ENCODE assay signal across 12 mouse cellular contexts in genomic region chr6:88811396-88811795, GRCm38 (mm10). TPM values are rescaled to one million over a fixed set of nuclear protein-coding genes. Genes with fewer than 3 reads are reported as not detected.
DNase-seq lines count a peak whose midpoint lies in the region; ATAC-seq lines count a peak whose summit lies in the region.
"Had no signal": no experiment of that assay in that cellular context is flagged by ENCODE, and none has a peak within 500 bp of the region (broad histone marks: within the 10 kb centered on the region; RNA-seq: fewer than 3 reads in every experiment).

No protein-coding gene starts in this region.

- H3K9ac ChIP-seq in heart, embryonic 13.5 days = no peak overlapping the region
- no peak overlapping the region for H3K9ac ChIP-seq in liver, embryonic 16.5 days (ENCODE audit: low read depth, low read length)
- no peak overlapping the region for H3K9ac ChIP-seq in liver, embryonic 12.5 days
- H3K9ac ChIP-seq in intestine, embryonic 16.5 days (ENCODE audit: low read depth, low read length) = peak overlapping the region; percentile 0; the same call in 1 of the 2 replicates
- H3K9ac ChIP-seq: forebrain, postnatal 0 days; heart, embryonic 15.5 days had no signal

- H3K36me3 ChIP-seq in heart, embryonic 13.5 days = no peaks in the 10 kb centered on the region
- H3K36me3 ChIP-seq in liver, embryonic 16.5 days (ENCODE audit: control insufficient read depth, insufficient read depth) = peaks cover 24% of the 10 kb centered on the region
- peaks cover 43% of the 10 kb centered on the region for H3K36me3 ChIP-seq in liver, embryonic 12.5 days
- H3K36me3 ChIP-seq in intestine, embryonic 16.5 days (ENCODE audit: control insufficient read depth, insufficient read depth, low read length) = no peaks in the 10 kb centered on the region
- H3K36me3 ChIP-seq: heart, embryonic 15.5 days had no signal

- 0 out of 2 replicates have a peak overlapping the region, but pooled peaks have one; percentile 20 for H3K27ac ChIP-seq in heart, embryonic 13.5 days (replicated peaks)
- H3K27ac ChIP-seq in liver, embryonic 16.5 days (ENCODE audit: low read length) = no peak overlapping the region
- H3K27ac ChIP-seq in liver, embryonic 12.5 days = no peak overlapping the region
- H3K27ac ChIP-seq in intestine, embryonic 16.5 days (ENCODE audit: low read length) = no peak overlapping the region

- no peak overlapping the region for H3K4me3 ChIP-seq in heart, embryonic 13.5 days
- H3K4me3 ChIP-seq in liver, embryonic 16.5 days (ENCODE audit: low read depth, low read length) = no peak overlapping the region
- H3K4me3 ChIP-seq in liver, embryonic 12.5 days = no peak overlapping the region
- no peak overlapping the region for H3K4me3 ChIP-seq in intestine, embryonic 16.5 days (ENCODE audit: low read length)
- H3K4me3 ChIP-seq: heart, embryonic 15.5 days had no signal

- peaks cover 26% of the 10 kb centered on the region for H3K4me1 ChIP-seq in heart, embryonic 13.5 days
- peaks cover 4% of the 10 kb centered on the region for H3K4me1 ChIP-seq in liver, embryonic 16.5 days (ENCODE audit: control insufficient read depth, low read depth, low read length)
- H3K4me1 ChIP-seq in liver, embryonic 12.5 days = peaks cover 47% of the 10 kb centered on the region
- peaks cover 13% of the 10 kb centered on the region for H3K4me1 ChIP-seq in intestine, embryonic 16.5 days (ENCODE audit: control insufficient read depth, insufficient read depth, low read length)

- H3K4me2 ChIP-seq in heart, embryonic 13.5 days = no peak overlapping the region
- no peak overlapping the region for H3K4me2 ChIP-seq in liver, embryonic 16.5 days (ENCODE audit: low read depth, low read length)
- H3K4me2 ChIP-seq in liver, embryonic 12.5 days = no peak overlapping the region
- H3K4me2 ChIP-seq in intestine, embryonic 16.5 days (ENCODE audit: low read depth, low read length) = no peak overlapping the region
- H3K4me2 ChIP-seq: heart, embryonic 15.5 days; liver, embryonic 11.5 days had no signal

- ATAC-seq in heart, embryonic 13.5 days (ENCODE audit: extremely low read depth, insufficient number of reproducible peaks, low FRiP score, low TSS enrichment) = no peak
- ATAC-seq in liver, embryonic 16.5 days (ENCODE audit: low read depth) = 0 out of 2 replicates have a peak, but pooled peaks have one; percentile 15
- no peak for ATAC-seq in liver, embryonic 12.5 days
- ATAC-seq in intestine, embryonic 16.5 days = no peak
- ATAC-seq: forebrain, postnatal 0 days had no signal

- WGBS in heart, embryonic 13.5 days = 22% methylated on average over 6 of the region's 7 CpGs
- WGBS in liver, embryonic 16.5 days (ENCODE audit: insufficient replicate concordance) = 12% methylated on average over 7 of the region's 7 CpGs
- 20% methylated on average over 7 of the region's 7 CpGs for WGBS in liver, embryonic 12.5 days (ENCODE audit: insufficient replicate concordance)
- WGBS in intestine, embryonic 16.5 days = 34% methylated on average over 7 of the region's 7 CpGs

- no peaks in the 10 kb centered on the region for H3K27me3 ChIP-seq in heart, embryonic 13.5 days (replicated peaks)
- no peaks in the 10 kb centered on the region for H3K27me3 ChIP-seq in liver, embryonic 16.5 days (ENCODE audit: control insufficient read depth, insufficient read depth, low read depth, low read length)
- no peaks in the 10 kb centered on the region for H3K27me3 ChIP-seq in liver, embryonic 12.5 days (replicated peaks)
- H3K27me3 ChIP-seq in intestine, embryonic 16.5 days (replicated peaks; ENCODE audit: control insufficient read depth, insufficient read depth, low read length) = no peaks in the 10 kb centered on the region
- H3K27me3 ChIP-seq: heart, embryonic 15.5 days had no signal

- DNase-seq in heart, adult 8-10 months (ENCODE audit: low spot score) = no peak
- DNase-seq in Muller cell, postnatal 12 days (ENCODE audit: inconsistent ontology term) = peak; percentile 48
- no peak for DNase-seq in T-cell, adult 2 months (ENCODE audit: low spot score)
- no peak for DNase-seq in cerebellum, postnatal 36 days
- DNase-seq: forebrain, postnatal 0 days; thymus, adult 18-20 months had no signal

- no peaks in the 10 kb centered on the region for H3K9me3 ChIP-seq in heart, embryonic 13.5 days
- H3K9me3 ChIP-seq in liver, embryonic 16.5 days (replicated peaks; ENCODE audit: control insufficient read depth, low read length) = no peaks in the 10 kb centered on the region
- H3K9me3 ChIP-seq in liver, embryonic 12.5 days (replicated peaks) = no peaks in the 10 kb centered on the region
- no peaks in the 10 kb centered on the region for H3K9me3 ChIP-seq in intestine, embryonic 16.5 days (ENCODE audit: control insufficient read depth, low read length)
- H3K9me3 ChIP-seq: heart, embryonic 15.5 days had no signal

RNA-seq across cellular contexts. Expression of gene Abtb1, which starts 30.4 kb away (rescaled TPM):
- 23.7 and 26.0 TPM in 2 replicates for polyA plus RNA-seq in heart, embryonic 13.5 days (2015; fragmentation: Nextera tagmentation; extraction: Ambion mirVana)
- total RNA-seq in heart, adult 8-10 months (2022) = 10 to 100 TPM; 18.8 to 27.6 (median 23.8) TPM
- 61.0 and 65.2 TPM in 2 replicates for polyA plus RNA-seq in liver, embryonic 16.5 days (2015; fragmentation: Nextera tagmentation; extraction: Ambion mirVana)
- polyA plus RNA-seq in liver, embryonic 12.5 days (2016; fragmentation: Nextera tagmentation; extraction: Ambion mirVana) = 37.6 and 40.0 TPM in 2 replicates
- polyA plus RNA-seq in intestine, embryonic 16.5 days (2015; fragmentation: Nextera tagmentation; extraction: Ambion mirVana) = 26.6 and 29.2 TPM in 2 replicates
